Mouse (Mus musculus): ENCODE results near the gene Kcnj15.

The Kcnj15 gene

GRCm38 (mm10) chr16:95257266-95257894 lies at the start of gene Kcnj15:
Gene Kcnj15, plus strand, starts transcription at chr16:95257558.
- no peak for DNase-seq (ENCODE audit: low read depth, low spot score)

DNA sequence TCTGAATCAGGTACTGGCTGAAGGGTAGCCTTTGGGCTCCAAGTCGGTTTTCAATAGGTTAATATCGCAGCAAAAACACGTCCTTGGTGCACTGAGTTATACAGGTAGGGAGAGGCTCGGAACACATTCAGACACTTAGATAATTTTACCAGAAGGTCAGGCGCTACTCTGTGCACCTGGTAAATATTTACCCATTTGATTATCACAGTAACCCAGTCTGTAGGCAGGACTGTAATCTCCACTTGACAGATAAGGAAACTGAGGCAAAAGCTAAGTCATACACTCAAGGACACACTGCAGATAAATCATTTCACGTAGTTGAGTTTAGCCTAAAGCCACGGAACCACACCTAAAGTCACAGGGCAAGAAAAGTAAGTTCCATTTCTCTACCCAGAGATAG lies 49.1 kb upstream of the Kcnj15 start:
- no peak for DNase-seq (ENCODE audit: low read depth, low spot score)

DNA sequence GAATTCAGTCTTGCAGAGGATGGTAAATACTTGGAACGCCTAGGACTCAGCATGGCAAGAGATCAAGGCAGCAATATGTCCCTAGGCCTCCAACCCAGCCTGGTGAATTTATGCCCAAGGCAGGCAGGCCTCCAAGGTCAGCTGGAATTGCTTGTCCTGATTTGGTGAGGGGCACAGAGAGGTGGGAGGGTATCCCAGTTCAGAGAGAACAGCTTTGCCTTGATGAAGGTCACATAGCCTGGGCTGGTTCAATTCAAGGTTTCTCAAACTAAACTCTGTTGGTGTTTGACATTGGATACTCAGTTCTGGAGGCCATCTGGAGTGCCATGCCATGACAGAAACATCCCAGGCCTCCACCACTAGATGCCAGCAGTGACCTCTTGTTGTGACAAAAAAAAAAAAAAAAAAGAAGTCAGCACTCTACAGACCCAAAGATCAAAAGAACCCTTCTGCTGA lies 48.3 kb upstream of the Kcnj15 start:
- no peak for DNase-seq (ENCODE audit: low read depth, low spot score)

- no peak for DNase-seq (ENCODE audit: low read depth, low spot score)
Observed at GRCm38 (mm10) chr16:95214251-95215197, 42.8 kb upstream of the Kcnj15 start.

- no peak for DNase-seq (ENCODE audit: low read depth, low spot score)
Observed at GRCm38 (mm10) chr16:95215782-95216181, 41.6 kb upstream of the Kcnj15 start.

DNA sequence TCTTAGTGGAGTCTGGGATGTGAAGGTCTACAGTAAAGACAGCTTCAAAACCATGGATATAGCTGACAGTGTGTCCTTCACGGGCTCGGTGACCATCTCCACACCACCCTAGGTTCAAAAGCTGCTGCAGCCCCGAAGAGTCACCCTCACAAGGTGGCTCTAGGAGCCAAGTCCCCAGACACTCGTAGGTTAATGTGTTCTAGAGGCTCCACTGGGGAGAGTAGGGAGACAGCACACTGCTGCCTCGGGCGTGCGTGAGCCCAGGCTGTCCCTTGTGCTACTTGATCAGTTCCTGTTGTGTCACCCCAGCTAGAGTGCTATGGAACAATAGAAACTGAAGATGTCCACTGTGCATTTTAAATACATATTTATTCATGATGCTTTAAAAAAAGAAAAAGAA lies 41.0 kb upstream of the Kcnj15 start:
- DNase-seq (ENCODE audit: low read depth, low spot score) = no peak

- no peak for DNase-seq (ENCODE audit: low read depth, low spot score)
Observed at GRCm38 (mm10) chr16:95216824-95217223, 40.5 kb upstream of the Kcnj15 start.

DNA sequence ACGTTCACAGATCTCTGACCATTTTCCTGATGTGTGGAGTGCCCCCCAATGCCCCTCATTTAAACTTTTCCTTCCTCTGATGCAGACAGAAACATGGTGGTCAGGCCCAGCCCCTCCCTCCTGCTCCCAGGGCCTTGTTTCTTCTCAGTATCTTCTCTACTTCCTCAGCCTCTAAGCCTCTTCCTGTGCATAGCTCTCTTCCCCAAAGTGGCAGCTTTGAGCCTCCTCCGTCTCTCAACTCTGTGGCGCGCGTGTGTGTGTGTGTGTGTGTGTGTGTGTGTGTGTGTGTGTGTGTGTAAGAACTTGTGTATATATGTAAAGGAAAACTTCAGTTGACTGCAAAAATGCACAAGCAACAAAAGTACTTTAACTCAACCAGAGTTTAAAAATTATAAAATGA lies 38.6 kb upstream of the Kcnj15 start:
- DNase-seq (ENCODE audit: low read depth, low spot score) = no peak

GRCm38 (mm10) chr16:95219459-95219858 lies 37.9 kb upstream of the Kcnj15 start:
- DNase-seq (ENCODE audit: low read depth, low spot score) = no peak

- DNase-seq (ENCODE audit: low read depth, low spot score) = no peak
Observed at GRCm38 (mm10) chr16:95221051-95221450, 36.3 kb upstream of the Kcnj15 start.

GRCm38 (mm10) chr16:95222026-95222718 lies 35.2 kb upstream of the Kcnj15 start:
- no peak for DNase-seq (ENCODE audit: low read depth, low spot score)

GRCm38 (mm10) chr16:95223435-95223834 lies 33.9 kb upstream of the Kcnj15 start:
- no peak for DNase-seq (ENCODE audit: low read depth, low spot score)

- no peak for DNase-seq (ENCODE audit: low read depth, low spot score)
Observed at GRCm38 (mm10) chr16:95225285-95225684, 32.1 kb upstream of the Kcnj15 start.

- no peak for DNase-seq (ENCODE audit: low read depth, low spot score)
Observed at GRCm38 (mm10) chr16:95231768-95232167, 25.6 kb upstream of the Kcnj15 start.

DNA sequence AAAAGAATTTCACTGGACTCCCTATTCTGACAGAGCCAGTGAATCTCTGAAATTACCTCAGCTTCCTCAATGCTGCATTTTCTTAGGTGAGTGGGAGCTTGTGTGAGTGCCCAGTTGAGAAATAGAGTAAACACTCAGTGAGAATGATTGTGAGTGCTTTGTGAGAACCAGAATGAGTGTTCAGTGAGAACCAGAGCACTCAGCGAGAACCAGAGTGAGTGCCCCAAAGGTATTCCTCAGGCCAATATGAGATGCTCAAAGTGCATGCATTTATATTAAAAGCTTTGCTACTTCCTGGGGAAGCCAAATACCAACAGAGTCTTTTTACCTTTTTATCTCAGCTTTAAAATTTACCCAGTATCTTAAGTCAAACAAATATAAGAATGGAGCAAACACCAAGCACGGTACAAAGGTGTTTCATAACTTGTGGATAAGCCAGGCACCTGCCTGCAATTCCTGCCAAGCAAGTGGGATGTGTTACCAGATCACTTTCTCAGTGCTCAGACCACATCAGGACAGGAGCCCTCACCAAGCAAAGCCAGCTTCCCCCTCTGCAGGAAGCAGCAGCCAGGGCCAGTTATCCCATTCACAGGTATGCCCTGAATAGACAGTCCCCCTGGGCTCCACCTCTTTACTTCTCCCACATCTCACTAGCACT lies 22.3 kb upstream of the Kcnj15 start:
- DNase-seq (ENCODE audit: low read depth, low spot score) = no peak

- no peak for DNase-seq (ENCODE audit: low read depth, low spot score)
Observed at GRCm38 (mm10) chr16:95239209-95239925, 18.0 kb upstream of the Kcnj15 start.

- DNase-seq (ENCODE audit: low read depth, low spot score) = no peak
Observed at GRCm38 (mm10) chr16:95240688-95241087, 16.7 kb upstream of the Kcnj15 start.

GRCm38 (mm10) chr16:95241581-95241980 lies 15.8 kb upstream of the Kcnj15 start:
- no peak for DNase-seq (ENCODE audit: low read depth, low spot score)

- no peak for DNase-seq (ENCODE audit: low read depth, low spot score)
Observed at GRCm38 (mm10) chr16:95242114-95242513, 15.2 kb upstream of the Kcnj15 start.

- DNase-seq (ENCODE audit: low read depth, low spot score) = no peak
Observed at GRCm38 (mm10) chr16:95243401-95243800, 14.0 kb upstream of the Kcnj15 start.
